Mouse (Mus musculus): ENCODE results near the gene Stk32b. TPM values are rescaled to one million over a fixed set of nuclear protein-coding genes. Genes with fewer than 3 reads are reported as not detected.

Stk32b gene
- polyA plus RNA-seq, 1 experiment from 2014 or later: 23.6 TPM

- Histone ChIP-seq H3K36me3 (ENCODE audit: control insufficient read depth, insufficient read depth) (no peaks in the 10 kb centered on the region), H3K27me3 (replicated peaks; ENCODE audit: control insufficient read depth, insufficient read depth, low read length) (no peaks in the 10 kb centered on the region), H3K4me2 (ENCODE audit: low read length) (no peak overlapping the region), H3K4me1 (replicated peaks; ENCODE audit: control insufficient read depth, insufficient read depth, low read length) (peaks cover 17% of the 10 kb centered on the region; the same call in 1 of the 2 replicates), H3K9me3 (ENCODE audit: control insufficient read depth, low read length) (no peaks in the 10 kb centered on the region), H3K4me3 (replicated peaks; ENCODE audit: low read length) (no peak overlapping the region), H3K27ac (ENCODE audit: low read length) (no peak overlapping the region), H3K9ac (replicated peaks; ENCODE audit: low read depth, low read length) (no peak overlapping the region)
- WGBS: 7% methylated on average over 4 of the region's 4 CpGs
- ATAC-seq: peak; percentile 54
Measured at GRCm38 (mm10) chr5:37695773-37696172, 21.2 kb downstream of the Stk32b start.

- no peaks in the 10 kb centered on the region for H3K27me3 ChIP-seq (replicated peaks; ENCODE audit: control insufficient read depth, insufficient read depth, low read length)
- H3K4me1 ChIP-seq (replicated peaks; ENCODE audit: control insufficient read depth, insufficient read depth, low read length): peaks cover 9% of the 10 kb centered on the region; the same call in 1 of the 2 replicates
- no peak for ATAC-seq
- H3K36me3 ChIP-seq (ENCODE audit: control insufficient read depth, insufficient read depth): no peaks in the 10 kb centered on the region
- H3K4me2 ChIP-seq (ENCODE audit: low read length): no peak overlapping the region
- H3K9ac ChIP-seq (replicated peaks; ENCODE audit: low read depth, low read length): no peak overlapping the region
- WGBS: 90% methylated on average over 3 of the region's 3 CpGs
- no peaks in the 10 kb centered on the region for H3K9me3 ChIP-seq (ENCODE audit: control insufficient read depth, low read length)
- no peak overlapping the region for H3K27ac ChIP-seq (ENCODE audit: low read length)
- H3K4me3 ChIP-seq (replicated peaks; ENCODE audit: low read length): no peak overlapping the region
Measured at GRCm38 (mm10) chr5:37692759-37693158, 24.2 kb downstream of the Stk32b start.

- Histone ChIP-seq H3K27ac (ENCODE audit: low read length) (no peak overlapping the region), H3K9ac (replicated peaks; ENCODE audit: low read depth, low read length) (no peak overlapping the region), H3K4me2 (ENCODE audit: low read length) (no peak overlapping the region), H3K9me3 (ENCODE audit: control insufficient read depth, low read length) (no peaks in the 10 kb centered on the region), H3K27me3 (replicated peaks; ENCODE audit: control insufficient read depth, insufficient read depth, low read length) (no peaks in the 10 kb centered on the region), H3K36me3 (ENCODE audit: control insufficient read depth, insufficient read depth) (no peaks in the 10 kb centered on the region), H3K4me3 (replicated peaks; ENCODE audit: low read length) (no peak overlapping the region), H3K4me1 (replicated peaks; ENCODE audit: control insufficient read depth, insufficient read depth, low read length) (no peaks in the 10 kb centered on the region)
- no peak for ATAC-seq
- WGBS: 87% methylated on average over 7 of the region's 7 CpGs
Measured at GRCm38 (mm10) chr5:37670781-37671180, 46.2 kb downstream of the Stk32b start.

DNA sequence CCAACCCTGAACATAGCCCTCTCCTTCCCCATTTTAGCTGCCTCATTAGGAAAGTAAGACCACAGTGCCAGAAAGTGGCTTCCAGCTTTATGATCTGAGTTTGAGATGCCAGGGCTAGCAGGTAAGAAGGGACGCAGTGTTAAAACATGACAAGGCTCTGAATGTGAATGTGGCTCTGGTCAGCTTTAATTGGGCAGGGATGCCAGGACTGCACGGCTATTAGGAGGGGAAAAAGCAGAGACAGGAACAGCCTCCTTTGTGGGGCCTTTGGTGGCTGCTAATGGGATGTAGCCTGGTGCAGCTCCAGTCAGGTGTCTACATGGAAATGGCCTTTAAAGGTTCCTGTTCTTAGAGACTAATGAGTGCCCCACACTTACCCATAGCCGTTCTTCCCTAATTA lies 52.0 kb downstream of the Stk32b start:
- no peaks in the 10 kb centered on the region for H3K36me3 ChIP-seq (ENCODE audit: control insufficient read depth, insufficient read depth)
- no peak overlapping the region for H3K9ac ChIP-seq (replicated peaks; ENCODE audit: low read depth, low read length)
- no peaks in the 10 kb centered on the region for H3K4me1 ChIP-seq (replicated peaks; ENCODE audit: control insufficient read depth, insufficient read depth, low read length)
- no peak for ATAC-seq
- no peak overlapping the region for H3K4me3 ChIP-seq (replicated peaks; ENCODE audit: low read length)
- no peaks in the 10 kb centered on the region for H3K27me3 ChIP-seq (replicated peaks; ENCODE audit: control insufficient read depth, insufficient read depth, low read length)
- 50% methylated on average over 3 of the region's 3 CpGs for WGBS
- no peaks in the 10 kb centered on the region for H3K9me3 ChIP-seq (ENCODE audit: control insufficient read depth, low read length)
- H3K4me2 ChIP-seq (ENCODE audit: low read length): no peak overlapping the region
- no peak overlapping the region for H3K27ac ChIP-seq (ENCODE audit: low read length)

DNA sequence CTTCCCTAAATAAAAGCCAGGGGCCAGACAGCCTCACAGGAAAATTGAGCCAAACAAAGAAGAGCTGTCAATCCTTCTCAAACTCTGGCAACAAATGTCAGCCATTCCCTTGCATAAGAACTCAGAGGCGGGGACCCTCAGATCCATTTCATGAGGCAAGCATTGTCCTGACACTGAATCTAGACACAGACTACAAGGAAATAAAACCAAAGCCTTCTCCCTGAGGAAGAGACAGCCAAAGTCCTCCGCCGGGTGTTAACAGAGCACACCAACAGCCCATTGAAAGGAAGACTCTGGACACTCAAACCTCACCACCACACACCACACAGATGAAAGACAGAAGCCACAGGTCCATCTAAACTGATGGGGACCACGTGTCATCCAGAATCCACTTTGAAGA lies 57.8 kb downstream of the Stk32b start:
- WGBS: 29% methylated on average over 4 of the region's 4 CpGs
- no peak overlapping the region for H3K27ac ChIP-seq (ENCODE audit: low read length)

DNA sequence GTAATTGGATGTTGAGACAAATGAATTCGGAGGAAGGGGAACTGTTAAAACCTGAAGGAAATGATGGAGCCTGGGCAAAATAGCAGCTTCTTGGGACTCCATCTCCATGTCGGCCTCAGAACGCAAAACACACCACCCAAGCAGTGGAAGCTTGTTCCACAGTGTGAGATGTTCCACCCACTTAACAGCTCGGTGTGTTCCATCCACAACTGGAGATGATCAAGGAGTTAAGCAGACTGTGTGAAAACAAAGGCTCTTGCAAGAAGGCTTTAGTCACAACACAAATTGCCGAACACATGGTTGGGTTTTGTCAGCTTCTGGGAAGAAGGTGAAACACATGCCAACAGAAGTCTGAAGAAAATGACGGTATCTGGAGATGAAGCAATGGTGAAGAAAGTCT lies 59.2 kb downstream of the Stk32b start:
- Histone ChIP-seq H3K36me3 (ENCODE audit: control insufficient read depth, insufficient read depth) (no peaks in the 10 kb centered on the region), H3K4me1 (replicated peaks; ENCODE audit: control insufficient read depth, insufficient read depth, low read length) (peaks cover 4% of the 10 kb centered on the region; the same call in 1 of the 2 replicates), H3K27ac (ENCODE audit: low read length) (no peak overlapping the region), H3K4me2 (ENCODE audit: low read length) (no peak overlapping the region), H3K4me3 (replicated peaks; ENCODE audit: low read length) (no peak overlapping the region), H3K27me3 (replicated peaks; ENCODE audit: control insufficient read depth, insufficient read depth, low read length) (no peaks in the 10 kb centered on the region), H3K9ac (replicated peaks; ENCODE audit: low read depth, low read length) (no peak overlapping the region), H3K9me3 (ENCODE audit: control insufficient read depth, low read length) (no peaks in the 10 kb centered on the region)
- WGBS: 72% methylated on average over 6 of the region's 6 CpGs
- no peak for ATAC-seq

More for the DNA sequence above, 57.8 kb downstream of the Stk32b start:
- H3K4me2 ChIP-seq (ENCODE audit: low read length): no peak overlapping the region
- no peak for ATAC-seq
- H3K9me3 ChIP-seq (ENCODE audit: control insufficient read depth, low read length): no peaks in the 10 kb centered on the region
- H3K9ac ChIP-seq (replicated peaks; ENCODE audit: low read depth, low read length): no peak overlapping the region
- no peaks in the 10 kb centered on the region for H3K36me3 ChIP-seq (ENCODE audit: control insufficient read depth, insufficient read depth)
- peaks cover 4% of the 10 kb centered on the region; the same call in 1 of the 2 replicates for H3K4me1 ChIP-seq (replicated peaks; ENCODE audit: control insufficient read depth, insufficient read depth, low read length)
- H3K4me3 ChIP-seq (replicated peaks; ENCODE audit: low read length): no peak overlapping the region
- H3K27me3 ChIP-seq (replicated peaks; ENCODE audit: control insufficient read depth, insufficient read depth, low read length): no peaks in the 10 kb centered on the region

DNA sequence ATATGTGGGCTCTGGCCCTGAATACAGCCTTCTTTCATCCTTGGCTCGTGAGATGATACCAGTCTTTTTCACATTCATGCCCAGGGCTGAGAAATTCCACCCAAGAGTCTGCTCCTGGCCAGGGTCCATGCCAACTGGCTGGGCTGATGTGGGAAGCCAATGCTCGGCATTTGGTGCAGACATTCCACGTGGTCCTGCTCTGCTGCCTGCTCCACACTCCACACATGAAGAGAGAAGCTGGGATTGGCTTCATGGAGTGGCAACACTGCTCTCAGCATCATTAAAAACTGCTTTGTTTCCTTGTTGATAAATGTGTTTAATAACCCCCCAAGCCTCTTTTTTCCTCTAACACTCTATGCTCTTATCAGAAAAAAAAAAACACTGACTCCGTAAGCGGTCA lies 61.8 kb downstream of the Stk32b start:
- Histone ChIP-seq H3K4me2 (ENCODE audit: low read length) (no peak overlapping the region), H3K9me3 (ENCODE audit: control insufficient read depth, low read length) (no peaks in the 10 kb centered on the region), H3K36me3 (ENCODE audit: control insufficient read depth, insufficient read depth) (no peaks in the 10 kb centered on the region), H3K9ac (replicated peaks; ENCODE audit: low read depth, low read length) (no peak overlapping the region), H3K4me1 (replicated peaks; ENCODE audit: control insufficient read depth, insufficient read depth, low read length) (peaks cover 14% of the 10 kb centered on the region), H3K27me3 (replicated peaks; ENCODE audit: control insufficient read depth, insufficient read depth, low read length) (no peaks in the 10 kb centered on the region), H3K27ac (ENCODE audit: low read length) (no peak overlapping the region), H3K4me3 (replicated peaks; ENCODE audit: low read length) (no peak overlapping the region)
- ATAC-seq: no peak
- 60% methylated on average over 5 of the region's 5 CpGs for WGBS

DNA sequence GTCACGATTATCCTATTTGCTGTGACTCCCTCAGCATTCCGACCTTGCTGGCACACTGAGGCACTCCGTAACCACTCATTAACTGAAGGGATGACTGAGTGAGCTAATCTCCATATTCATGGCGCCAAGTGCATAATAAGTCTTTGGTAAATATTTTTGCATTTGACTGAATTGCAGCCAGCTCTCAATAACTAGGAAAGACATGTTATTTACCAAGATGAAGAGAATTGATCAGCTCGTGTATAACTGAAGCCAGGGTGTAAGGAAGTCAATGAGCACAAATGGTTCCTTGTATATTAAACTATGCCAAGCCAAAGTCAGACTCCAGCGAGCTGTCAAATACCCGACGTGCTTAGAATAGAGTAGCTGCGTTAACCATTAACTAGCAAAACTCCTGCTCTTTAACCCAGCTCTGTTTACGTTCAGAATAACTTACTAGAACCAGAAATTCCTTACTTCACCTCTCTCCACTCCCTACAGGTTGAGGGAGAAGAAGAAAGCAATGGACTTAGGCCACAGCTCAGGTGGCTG lies 66.2 kb downstream of the Stk32b start:
- ATAC-seq: peak; percentile 89
- H3K9ac ChIP-seq (replicated peaks; ENCODE audit: low read depth, low read length): no peak overlapping the region
- H3K4me3 ChIP-seq (replicated peaks; ENCODE audit: low read length): no peak overlapping the region
- 14% methylated on average over 10 of the region's 10 CpGs for WGBS
- peaks cover 4% of the 10 kb centered on the region for H3K9me3 ChIP-seq (ENCODE audit: control insufficient read depth, low read length)
- no peak overlapping the region for H3K4me2 ChIP-seq (ENCODE audit: low read length)
- H3K27ac ChIP-seq (ENCODE audit: low read length): no peak overlapping the region
- no peaks in the 10 kb centered on the region for H3K27me3 ChIP-seq (replicated peaks; ENCODE audit: control insufficient read depth, insufficient read depth, low read length)
- H3K36me3 ChIP-seq (ENCODE audit: control insufficient read depth, insufficient read depth): no peaks in the 10 kb centered on the region
- peaks cover 12% of the 10 kb centered on the region for H3K4me1 ChIP-seq (replicated peaks; ENCODE audit: control insufficient read depth, insufficient read depth, low read length)

GRCm38 (mm10) chr5:37650089-37650601 lies 66.8 kb downstream of the Stk32b start:
- Histone ChIP-seq H3K36me3 (ENCODE audit: control insufficient read depth, insufficient read depth) (no peaks in the 10 kb centered on the region), H3K4me2 (ENCODE audit: low read length) (no peak overlapping the region), H3K27ac (ENCODE audit: low read length) (no peak overlapping the region), H3K4me3 (replicated peaks; ENCODE audit: low read length) (no peak overlapping the region), H3K4me1 (replicated peaks; ENCODE audit: control insufficient read depth, insufficient read depth, low read length) (peaks cover 12% of the 10 kb centered on the region), H3K27me3 (replicated peaks; ENCODE audit: control insufficient read depth, insufficient read depth, low read length) (no peaks in the 10 kb centered on the region), H3K9me3 (ENCODE audit: control insufficient read depth, low read length) (peaks cover 4% of the 10 kb centered on the region), H3K9ac (replicated peaks; ENCODE audit: low read depth, low read length) (no peak overlapping the region)
- ATAC-seq: peak; percentile 32; the same call in 1 of the 2 replicates
- WGBS: 70% methylated on average over 1 of the region's 1 CpGs

DNA sequence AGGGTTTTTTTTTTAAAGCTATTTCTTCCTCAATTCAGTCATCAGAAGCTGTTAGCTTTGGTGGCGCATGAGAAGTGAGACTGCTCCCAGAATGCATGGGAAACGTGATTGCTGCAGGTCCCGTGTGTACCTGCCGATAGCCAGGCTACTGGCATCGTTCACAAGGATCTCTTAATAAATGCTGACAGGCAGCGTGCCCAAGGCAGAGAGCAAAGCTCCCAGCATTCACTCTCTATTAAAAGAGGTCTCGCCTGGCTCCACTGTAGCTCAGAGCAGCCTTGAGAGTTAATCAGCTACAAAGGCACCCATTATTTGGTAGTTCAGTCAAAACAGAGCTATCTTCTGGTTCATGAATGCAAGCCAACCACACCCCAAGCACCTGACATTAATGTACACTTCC lies 72.9 kb downstream of the Stk32b start:
- H3K27ac ChIP-seq (ENCODE audit: low read length): no peak overlapping the region
- ATAC-seq: no peak
- no peaks in the 10 kb centered on the region for H3K36me3 ChIP-seq (ENCODE audit: control insufficient read depth, insufficient read depth)
- no peak overlapping the region for H3K9ac ChIP-seq (replicated peaks; ENCODE audit: low read depth, low read length)
- no peak overlapping the region for H3K4me2 ChIP-seq (ENCODE audit: low read length)
- H3K9me3 ChIP-seq (ENCODE audit: control insufficient read depth, low read length): peaks cover 4% of the 10 kb centered on the region
- WGBS: 61% methylated on average over 7 of the region's 7 CpGs
- H3K4me3 ChIP-seq (replicated peaks; ENCODE audit: low read length): no peak overlapping the region
- H3K27me3 ChIP-seq (replicated peaks; ENCODE audit: control insufficient read depth, insufficient read depth, low read length): no peaks in the 10 kb centered on the region
- peaks cover 6% of the 10 kb centered on the region; the same call in 1 of the 2 replicates for H3K4me1 ChIP-seq (replicated peaks; ENCODE audit: control insufficient read depth, insufficient read depth, low read length)
